Mouse (Mus musculus): ENCODE data around the gene Sptb. TPM values are rescaled to one million over a fixed set of nuclear protein-coding genes. Genes with fewer than 3 reads are reported as not detected.

Sptb gene
- total and polyA plus RNA-seq, 3 experiments, result 17.9 to 85.1 (median 35.4) TPM

- TF ChIP-seq ZMIZ1 (IDR thresholded peaks at IDR 0.05; ENCODE audit: low read depth, low read length) (no peak), ETS1 (IDR thresholded peaks at IDR 0.05; ENCODE audit: low read depth, low read length) (peak; percentile 19; the same call in 1 of the 2 replicates)
- no peaks in the 10 kb centered on the region for H3K9me3 ChIP-seq (replicated peaks; ENCODE audit: insufficient read depth, low read length)
- no peak overlapping the region for H3K9ac ChIP-seq (ENCODE audit: control insufficient read depth, low read depth, low read length, poor library complexity, severe bottlenecking)
- peaks cover 0 to 23% of the 10 kb centered on the region in 2 experiments; a peak in 2 of 4 replicates for H3K36me3 ChIP-seq (ENCODE audit: control insufficient read depth in 1 of 2, insufficient read depth in 2 of 2, low read length in 2 of 2)
- no peak overlapping the region for H3K27ac ChIP-seq (ENCODE audit: control insufficient read depth, low read depth, low read length)
- no peaks in the 10 kb centered on the region for H3K79me2 ChIP-seq (ENCODE audit: control insufficient read depth, insufficient read depth, low read length, poor library complexity)
- H3K4me1 ChIP-seq (ENCODE audit: control insufficient read depth in 1 of 2, insufficient read depth in 2 of 2, low read length in 2 of 2), result peaks cover 4 to 30% of the 10 kb centered on the region in 2 experiments; a peak in 2 of 4 replicates
- DNase-seq (ENCODE audit: low read depth, low spot score), result no peak
- no peak overlapping the region for H3K4me3 ChIP-seq (ENCODE audit: control insufficient read depth in 1 of 2, insufficient read depth in 1 of 2, low read depth in 2 of 2, low read length in 2 of 2)
- no peaks in the 10 kb centered on the region for H3K27me3 ChIP-seq (ENCODE audit: control insufficient read depth in 1 of 2, insufficient read depth in 2 of 2, low read length in 2 of 2)
These were observed 169.6 kb downstream of the Sptb start for GRCm38 (mm10) chr12:76540701-76541221.

GRCm38 (mm10) chr12:76540169-76540568, 170.2 kb downstream of the Sptb start:
- Histone ChIP-seq H3K27ac (ENCODE audit: control insufficient read depth, low read depth, low read length) (no peak overlapping the region), H3K4me3 (ENCODE audit: control insufficient read depth in 1 of 2, insufficient read depth in 1 of 2, low read depth in 2 of 2, low read length in 2 of 2) (no peak overlapping the region), H3K27me3 (ENCODE audit: control insufficient read depth in 1 of 2, insufficient read depth in 2 of 2, low read length in 2 of 2) (no peaks in the 10 kb centered on the region), H3K9me3 (replicated peaks; ENCODE audit: insufficient read depth, low read length) (no peaks in the 10 kb centered on the region), H3K36me3 (ENCODE audit: control insufficient read depth in 1 of 2, insufficient read depth in 2 of 2, low read length in 2 of 2) (peaks cover 0 to 28% of the 10 kb centered on the region in 2 experiments; a peak in 2 of 4 replicates), H3K9ac (ENCODE audit: control insufficient read depth, low read depth, low read length, poor library complexity, severe bottlenecking) (no peak overlapping the region), H3K79me2 (ENCODE audit: control insufficient read depth, insufficient read depth, low read length, poor library complexity) (no peaks in the 10 kb centered on the region), H3K4me1 (ENCODE audit: control insufficient read depth in 1 of 2, insufficient read depth in 2 of 2, low read length in 2 of 2) (peaks cover 6 to 35% of the 10 kb centered on the region in 2 experiments)
- DNase-seq (ENCODE audit: low read depth, low spot score), result peak; percentile 41
- TF ChIP-seq TBP (IDR thresholded peaks at IDR 0.05; ENCODE audit: low read depth, low read length), result peak; percentile 54; the same call in 1 of the 2 replicates
- no peak for TF ChIP-seq MAZ (IDR thresholded peaks at IDR 0.05; ENCODE audit: low read depth, low read length)

- Histone ChIP-seq H3K27ac (ENCODE audit: control insufficient read depth, low read depth, low read length) (peak overlapping the region; percentile 29), H3K4me1 (ENCODE audit: control insufficient read depth in 1 of 2, insufficient read depth in 2 of 2, low read length in 2 of 2) (peaks cover 11 to 44% of the 10 kb centered on the region in 2 experiments), H3K9ac (ENCODE audit: control insufficient read depth, low read depth, low read length, poor library complexity, severe bottlenecking) (peak overlapping the region; percentile 31), H3K4me3 (ENCODE audit: control insufficient read depth in 1 of 2, insufficient read depth in 1 of 2, low read depth in 2 of 2, low read length in 2 of 2) (peak overlapping the region in 1 of 2 experiments; percentile 12; a peak in 1 of 4 replicates), H3K36me3 (ENCODE audit: control insufficient read depth in 1 of 2, insufficient read depth in 2 of 2, low read length in 2 of 2) (peaks cover 0 to 32% of the 10 kb centered on the region in 2 experiments; a peak in 2 of 4 replicates), H3K79me2 (ENCODE audit: control insufficient read depth, insufficient read depth, low read length, poor library complexity) (no peaks in the 10 kb centered on the region; the same call in 1 of the 2 replicates), H3K9me3 (replicated peaks; ENCODE audit: insufficient read depth, low read length) (no peaks in the 10 kb centered on the region), H3K27me3 (ENCODE audit: control insufficient read depth in 1 of 2, insufficient read depth in 2 of 2, low read length in 2 of 2) (no peaks in the 10 kb centered on the region)
- DNase-seq (ENCODE audit: low read depth, low spot score), result peak; percentile 82
- TF ChIP-seq RCOR1 (IDR thresholded peaks at IDR 0.05; ENCODE audit: low read depth, low read length) (peak; percentile 54), POLR2AphosphoS5 (IDR thresholded peaks at IDR 0.05; ENCODE audit: borderline replicate concordance, low read depth, low read length) (no peak), E2F4 (IDR thresholded peaks at IDR 0.05; ENCODE audit: borderline replicate concordance, low read depth, low read length) (no peak), MEF2A (IDR thresholded peaks at IDR 0.05; ENCODE audit: extremely low read depth, insufficient replicate concordance, low read depth, low read length, poor library complexity, severe bottlenecking) (no peak), GATA1 (IDR thresholded peaks at IDR 0.05; ENCODE audit: low read depth, low read length) (peak; percentile 20; the same call in 1 of the 2 replicates), KAT2A (conservative IDR thresholded peaks at IDR 0.05; ENCODE audit: low read depth, low read length) (no peak), SIN3A (IDR thresholded peaks at IDR 0.05; ENCODE audit: low read length) (peak; percentile 55; the same call in 1 of the 2 replicates), MAX (IDR thresholded peaks at IDR 0.05; ENCODE audit: low read length) (no peak), CHD2 (IDR thresholded peaks at IDR 0.05; ENCODE audit: low read length) (no peak), ETS1 (IDR thresholded peaks at IDR 0.05; ENCODE audit: low read depth, low read length) (peak; percentile 67), ZKSCAN1 (IDR thresholded peaks at IDR 0.05; ENCODE audit: low read depth, low read length) (no peak), USF2 (IDR thresholded peaks at IDR 0.05; ENCODE audit: borderline replicate concordance in 1 of 2, insufficient read depth in 1 of 2, low read depth in 1 of 2, low read length in 2 of 2) (no peak), RAD21 (IDR thresholded peaks at IDR 0.05; ENCODE audit: low read depth, low read length) (no peak), JUND (IDR thresholded peaks at IDR 0.05; ENCODE audit: low read depth, low read length) (no peak), NRF1 (IDR thresholded peaks at IDR 0.05; ENCODE audit: insufficient read depth, low read depth, low read length, poor library complexity, severe bottlenecking) (no peak), USF1 (IDR thresholded peaks at IDR 0.05; ENCODE audit: low read depth, low read length) (no peak), UBTF (IDR thresholded peaks at IDR 0.05; ENCODE audit: borderline replicate concordance, insufficient read depth, low read depth, low read length) (no peak), ZMIZ1 (IDR thresholded peaks at IDR 0.05; ENCODE audit: low read depth, low read length) (no peak), BHLHE40 (IDR thresholded peaks at IDR 0.05; ENCODE audit: borderline replicate concordance, low read depth, low read length) (peak; percentile 42; the same call in 1 of the 2 replicates), TAL1 (IDR thresholded peaks at IDR 0.05; ENCODE audit: low read length) (peak; percentile 54), TCF12 (IDR thresholded peaks at IDR 0.05; ENCODE audit: low read depth, low read length) (0 out of 2 replicates have a peak, but pooled peaks have one; percentile 22)
These were observed 172.9 kb downstream of the Sptb start for GRCm38 (mm10) chr12:76537434-76537833.

All from MEL (cell line).